Mouse (Mus musculus) 3T3-L1 (cell line): ENCODE measurements at regions not wholly inside any gene's neighbourhood (a gene's known extent, or its start where the extent isn't known, plus 50 kb on each side); places are given as distances from the start of the nearest gene placed in this dataset.
A peak's percentile ranks its signal among the peaks of the same experiment; 100 is the strongest.

Experiments used
- DNase-seq: peaks from one replicate; pipeline ENCODE4 v3.0.0-alpha.2; 2015; ENCODE audit warnings: low read depth, low spot score

GRCm38 (mm10) chr2:46678366-46678765 is 1561.2 kb upstream of the Zeb2 start:
- DNase-seq = peak; percentile 40

GRCm38 (mm10) chr2:46669517-46670291 is 1552.5 kb upstream of the Zeb2 start:
- DNase-seq = no peak

- DNase-seq = no peak
Observed at GRCm38 (mm10) chr2:46666990-46667337, 1549.8 kb upstream of the Zeb2 start.

- DNase-seq = no peak
Observed at GRCm38 (mm10) chr2:46666084-46666989, 1549.1 kb upstream of the Zeb2 start.

- no peak for DNase-seq
Observed at GRCm38 (mm10) chr2:46661876-46662275, 1544.7 kb upstream of the Zeb2 start.

GRCm38 (mm10) chr2:46660577-46660976 is 1543.4 kb upstream of the Zeb2 start:
- no peak for DNase-seq

GRCm38 (mm10) chr2:46655289-46655688 is 1538.1 kb upstream of the Zeb2 start:
- no peak for DNase-seq

GRCm38 (mm10) chr2:46652616-46653015 is 1535.4 kb upstream of the Zeb2 start:
- peak; percentile 68 for DNase-seq

- no peak for DNase-seq
Observed at GRCm38 (mm10) chr2:46646366-46646765, 1529.2 kb upstream of the Zeb2 start.

- DNase-seq = no peak
Observed at GRCm38 (mm10) chr2:46609217-46609616, 1492.0 kb upstream of the Zeb2 start.

GRCm38 (mm10) chr2:46581773-46582172 is 1464.6 kb upstream of the Zeb2 start:
- peak; percentile 77 for DNase-seq

GRCm38 (mm10) chr2:46570416-46570815 is 1453.2 kb upstream of the Zeb2 start:
- peak; percentile 51 for DNase-seq

- DNase-seq = peak; percentile 38
Observed at GRCm38 (mm10) chr2:46533395-46533794, 1416.2 kb upstream of the Zeb2 start.

GRCm38 (mm10) chr2:46530686-46531085 is 1413.5 kb upstream of the Zeb2 start:
- DNase-seq = peak; percentile 71

- DNase-seq = peak; percentile 16
Observed at GRCm38 (mm10) chr2:46525223-46525622, 1408.0 kb upstream of the Zeb2 start.

GRCm38 (mm10) chr2:46524625-46525024 is 1407.4 kb upstream of the Zeb2 start:
- no peak for DNase-seq

- peak; percentile 29 for DNase-seq
Observed at GRCm38 (mm10) chr2:46521147-46521965, 1404.2 kb upstream of the Zeb2 start.

GRCm38 (mm10) chr2:46512237-46513028 is 1395.2 kb upstream of the Zeb2 start:
- DNase-seq = peak; percentile 23

GRCm38 (mm10) chr2:46506951-46507350 is 1389.8 kb upstream of the Zeb2 start:
- DNase-seq = no peak

GRCm38 (mm10) chr2:46503074-46503473 is 1385.9 kb upstream of the Zeb2 start:
- DNase-seq = no peak

- no peak for DNase-seq
Observed at GRCm38 (mm10) chr2:46492299-46492698, 1375.1 kb upstream of the Zeb2 start.
